Mouse (Mus musculus): ENCODE results near the gene Fbn1. TPM values are rescaled to one million over a fixed set of nuclear protein-coding genes. Genes with fewer than 3 reads are reported as not detected.

The Fbn1 gene
- polyA plus RNA-seq (2014; fragmentation: Nextera tagmentation; extraction: Ambion mirVana), result 14.1 and 15.2 TPM in 2 replicates

DNA sequence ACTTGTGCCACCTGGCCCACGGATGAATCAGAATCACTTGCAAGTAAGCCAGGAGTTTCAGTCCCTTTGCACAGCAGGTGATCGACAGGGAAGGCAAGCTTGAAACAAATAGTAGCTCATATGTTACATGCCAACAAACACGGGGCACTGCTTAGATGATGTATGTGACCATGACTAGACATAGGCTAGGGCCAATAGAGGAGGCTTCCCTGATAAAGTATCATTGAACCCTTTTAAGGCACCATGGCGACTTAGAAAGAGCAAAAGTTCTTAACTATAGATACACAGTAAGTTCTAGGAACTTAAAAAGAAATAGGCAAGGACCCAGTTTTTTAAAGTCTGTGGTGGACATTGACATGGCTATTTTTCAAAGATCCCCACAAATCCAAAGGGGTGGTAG, at the start of gene Fbn1:
Gene Fbn1 (minus strand): TSS at position 101 of the 400 bp plus-strand sequence.
- Histone ChIP-seq H3K27ac (replicated peaks; ENCODE audit: low read depth, low read length) (peak within 1 kb of the TSS; percentile 73; the same call in 1 of the 2 replicates), H3K4me1 (ENCODE audit: control insufficient read depth, insufficient read depth, low read length) (0 out of 2 replicates have a peak, but pooled peaks cover 3% of the 10 kb centered on the region), H3K4me3 (ENCODE audit: low read depth, low read length) (peak within 1 kb of the TSS; percentile 70), H3K9me3 (replicated peaks; ENCODE audit: control insufficient read depth, low read length) (no peaks in the 10 kb centered on the region), H3K27me3 (ENCODE audit: control insufficient read depth, insufficient read depth, low read length) (no peaks in the 10 kb centered on the region), H3K36me3 (replicated peaks; ENCODE audit: control insufficient read depth, insufficient read depth, low read depth, low read length) (no peaks in the 10 kb centered on the region), H3K4me2 (ENCODE audit: low read depth, low read length) (peak within 1 kb of the TSS; percentile 95), H3K9ac (replicated peaks; ENCODE audit: low read length) (peak within 1 kb of the TSS; percentile 85)
- no peak for DNase-seq (ENCODE audit: low spot score)
- no peak for ATAC-seq (replicated peaks; ENCODE audit: insufficient number of reproducible peaks, low FRiP score, low TSS enrichment, low read depth)
- 81% methylated on average over 4 of the region's 4 CpGs for WGBS

- Histone ChIP-seq H3K27me3 (ENCODE audit: control insufficient read depth, insufficient read depth, low read length) (no peaks in the 10 kb centered on the region), H3K36me3 (replicated peaks; ENCODE audit: control insufficient read depth, insufficient read depth, low read depth, low read length) (no peaks in the 10 kb centered on the region)
- 71% methylated on average over 6 of the region's 6 CpGs for WGBS
Observed at GRCm38 (mm10) chr2:125555830-125556229, 48.0 kb upstream of the Fbn1 start.

DNA sequence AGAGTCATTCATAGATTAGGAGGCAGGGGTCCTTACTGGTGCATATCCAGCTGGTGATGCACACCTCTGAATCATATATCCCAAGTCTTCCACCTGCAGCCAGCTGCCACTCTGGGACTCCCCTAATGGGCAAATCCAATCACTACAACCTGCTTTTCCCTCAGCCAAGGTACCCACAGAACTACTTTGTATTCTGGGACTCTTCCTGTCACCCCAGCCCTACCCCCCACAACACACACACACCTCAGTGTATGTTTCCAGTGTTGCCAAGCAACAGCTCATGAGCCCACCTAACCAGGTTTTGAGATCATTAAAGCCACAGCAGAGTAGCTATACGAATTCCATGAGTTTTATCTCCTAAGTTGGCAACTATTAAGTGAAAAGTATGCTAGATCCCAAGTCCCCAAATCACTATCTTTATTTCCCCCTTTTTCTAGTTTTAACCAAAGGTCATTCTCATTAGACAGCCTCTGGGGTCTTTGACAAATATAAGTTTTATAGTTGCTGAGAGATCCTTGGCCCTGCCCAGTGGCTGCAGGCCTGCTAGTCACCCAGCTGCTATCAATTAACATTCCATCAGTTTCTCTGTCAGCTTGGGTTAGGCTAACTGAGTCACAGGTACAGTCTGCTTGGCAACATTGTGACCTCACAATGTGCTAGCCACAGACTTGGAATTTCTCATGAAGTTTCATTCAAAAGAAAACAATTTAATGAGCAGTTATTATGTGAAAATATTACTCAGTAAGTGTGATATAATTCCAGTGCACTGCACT, 41.2 kb upstream of the Fbn1 start:
- 0 out of 2 replicates have a peak, but pooled peaks have one; percentile 48 for ATAC-seq (replicated peaks; ENCODE audit: insufficient number of reproducible peaks, low FRiP score, low TSS enrichment, low read depth)
- peak; percentile 67 for DNase-seq (ENCODE audit: low spot score)

More at GRCm38 (mm10) chr2:125555830-125556229, 48.0 kb upstream of the Fbn1 start:
- peak; percentile 20 for DNase-seq (ENCODE audit: low spot score)
- ATAC-seq (replicated peaks; ENCODE audit: insufficient number of reproducible peaks, low FRiP score, low TSS enrichment, low read depth), result no peak
- Histone ChIP-seq H3K4me3 (ENCODE audit: low read depth, low read length) (no peak overlapping the region), H3K9ac (replicated peaks; ENCODE audit: low read length) (no peak overlapping the region), H3K27ac (replicated peaks; ENCODE audit: low read depth, low read length) (no peak overlapping the region), H3K4me1 (ENCODE audit: control insufficient read depth, insufficient read depth, low read length) (no peaks in the 10 kb centered on the region), H3K9me3 (replicated peaks; ENCODE audit: control insufficient read depth, low read length) (no peaks in the 10 kb centered on the region), H3K4me2 (ENCODE audit: low read depth, low read length) (no peak overlapping the region)

GRCm38 (mm10) chr2:125544986-125545385, 37.2 kb upstream of the Fbn1 start:
- H3K36me3 ChIP-seq (replicated peaks; ENCODE audit: control insufficient read depth, insufficient read depth, low read depth, low read length), result no peaks in the 10 kb centered on the region
- DNase-seq (ENCODE audit: low spot score), result no peak
- no peaks in the 10 kb centered on the region for H3K9me3 ChIP-seq (replicated peaks; ENCODE audit: control insufficient read depth, low read length)
- no peak for ATAC-seq (replicated peaks; ENCODE audit: insufficient number of reproducible peaks, low FRiP score, low TSS enrichment, low read depth)
- no peak overlapping the region for H3K4me3 ChIP-seq (ENCODE audit: low read depth, low read length)
- no peak overlapping the region for H3K9ac ChIP-seq (replicated peaks; ENCODE audit: low read length)
- H3K4me1 ChIP-seq (ENCODE audit: control insufficient read depth, insufficient read depth, low read length), result no peaks in the 10 kb centered on the region
- H3K4me2 ChIP-seq (ENCODE audit: low read depth, low read length), result no peak overlapping the region
- 92% methylated on average over 3 of the region's 3 CpGs for WGBS
- no peak overlapping the region for H3K27ac ChIP-seq (replicated peaks; ENCODE audit: low read depth, low read length)
- no peaks in the 10 kb centered on the region for H3K27me3 ChIP-seq (ENCODE audit: control insufficient read depth, insufficient read depth, low read length)

More for the DNA sequence above, 41.2 kb upstream of the Fbn1 start:
- no peaks in the 10 kb centered on the region for H3K36me3 ChIP-seq (replicated peaks; ENCODE audit: control insufficient read depth, insufficient read depth, low read depth, low read length)
- H3K4me3 ChIP-seq (ENCODE audit: low read depth, low read length), result no peak overlapping the region
- H3K27me3 ChIP-seq (ENCODE audit: control insufficient read depth, insufficient read depth, low read length), result no peaks in the 10 kb centered on the region
- H3K9me3 ChIP-seq (replicated peaks; ENCODE audit: control insufficient read depth, low read length), result no peaks in the 10 kb centered on the region
- H3K4me1 ChIP-seq (ENCODE audit: control insufficient read depth, insufficient read depth, low read length), result no peaks in the 10 kb centered on the region
- H3K27ac ChIP-seq (replicated peaks; ENCODE audit: low read depth, low read length), result no peak overlapping the region
- no peak overlapping the region for H3K9ac ChIP-seq (replicated peaks; ENCODE audit: low read length)
- whole genome bisulfite sequencing, result 39% methylated on average over 1 of the region's 1 CpGs
- no peak overlapping the region for H3K4me2 ChIP-seq (ENCODE audit: low read depth, low read length)

DNA sequence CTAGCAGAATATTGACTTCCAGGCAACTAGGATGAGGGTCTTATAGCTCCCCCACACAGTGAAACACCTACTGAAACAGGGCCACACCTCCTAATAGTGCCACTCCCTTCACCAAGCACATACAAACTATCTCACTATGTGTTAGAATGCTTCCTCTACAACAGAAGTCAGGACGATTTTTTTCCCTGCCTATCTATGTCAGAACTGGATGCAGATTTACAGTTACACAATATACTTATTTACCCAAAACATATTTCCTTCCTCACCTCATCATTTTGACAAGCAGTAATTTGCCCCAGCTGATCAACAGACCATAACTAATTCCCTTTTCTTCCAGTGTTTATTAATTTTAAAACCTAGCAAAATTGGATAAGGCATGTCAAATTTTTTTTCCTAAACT, 35.9 kb upstream of the Fbn1 start:
- 67% methylated on average over 1 of the region's 1 CpGs for WGBS
- H3K9ac ChIP-seq (replicated peaks; ENCODE audit: low read length), result no peak overlapping the region
- H3K4me2 ChIP-seq (ENCODE audit: low read depth, low read length), result no peak overlapping the region
- no peak for DNase-seq (ENCODE audit: low spot score)
- H3K9me3 ChIP-seq (replicated peaks; ENCODE audit: control insufficient read depth, low read length), result no peaks in the 10 kb centered on the region
- no peak overlapping the region for H3K4me3 ChIP-seq (ENCODE audit: low read depth, low read length)
- H3K4me1 ChIP-seq (ENCODE audit: control insufficient read depth, insufficient read depth, low read length), result no peaks in the 10 kb centered on the region
- no peaks in the 10 kb centered on the region for H3K27me3 ChIP-seq (ENCODE audit: control insufficient read depth, insufficient read depth, low read length)
- ATAC-seq (replicated peaks; ENCODE audit: insufficient number of reproducible peaks, low FRiP score, low TSS enrichment, low read depth), result no peak
- no peaks in the 10 kb centered on the region for H3K36me3 ChIP-seq (replicated peaks; ENCODE audit: control insufficient read depth, insufficient read depth, low read depth, low read length)
- H3K27ac ChIP-seq (replicated peaks; ENCODE audit: low read depth, low read length), result no peak overlapping the region

DNA sequence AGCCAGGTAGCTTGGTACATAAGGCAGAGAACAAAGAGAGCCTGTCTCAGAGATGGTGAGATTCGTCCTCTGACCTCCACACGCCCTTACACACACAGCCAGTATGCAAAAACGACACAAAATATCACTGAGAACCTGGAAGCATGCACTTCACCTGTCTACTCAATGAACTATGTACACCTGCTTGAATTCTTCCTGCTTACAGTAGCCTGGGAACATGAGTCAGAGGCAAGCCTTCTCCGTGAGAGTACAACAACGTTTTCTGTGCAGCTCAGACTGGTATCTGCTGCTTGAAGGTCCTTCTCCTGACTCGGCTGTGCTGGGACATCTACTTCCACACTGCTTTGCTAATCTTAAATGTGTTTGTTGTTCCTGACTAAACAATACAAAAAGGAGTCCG, 33.7 kb upstream of the Fbn1 start:
- H3K27ac ChIP-seq (replicated peaks; ENCODE audit: low read depth, low read length), result no peak overlapping the region
- no peaks in the 10 kb centered on the region for H3K36me3 ChIP-seq (replicated peaks; ENCODE audit: control insufficient read depth, insufficient read depth, low read depth, low read length)
- H3K27me3 ChIP-seq (ENCODE audit: control insufficient read depth, insufficient read depth, low read length), result no peaks in the 10 kb centered on the region
- no peak overlapping the region for H3K4me2 ChIP-seq (ENCODE audit: low read depth, low read length)
- H3K9me3 ChIP-seq (replicated peaks; ENCODE audit: control insufficient read depth, low read length), result no peaks in the 10 kb centered on the region
- no peak for DNase-seq (ENCODE audit: low spot score)
- H3K4me3 ChIP-seq (ENCODE audit: low read depth, low read length), result no peak overlapping the region
- H3K9ac ChIP-seq (replicated peaks; ENCODE audit: low read length), result no peak overlapping the region
- H3K4me1 ChIP-seq (ENCODE audit: control insufficient read depth, insufficient read depth, low read length), result no peaks in the 10 kb centered on the region
- no peak for ATAC-seq (replicated peaks; ENCODE audit: insufficient number of reproducible peaks, low FRiP score, low TSS enrichment, low read depth)
- 75% methylated on average over 7 of the region's 7 CpGs for WGBS

DNA sequence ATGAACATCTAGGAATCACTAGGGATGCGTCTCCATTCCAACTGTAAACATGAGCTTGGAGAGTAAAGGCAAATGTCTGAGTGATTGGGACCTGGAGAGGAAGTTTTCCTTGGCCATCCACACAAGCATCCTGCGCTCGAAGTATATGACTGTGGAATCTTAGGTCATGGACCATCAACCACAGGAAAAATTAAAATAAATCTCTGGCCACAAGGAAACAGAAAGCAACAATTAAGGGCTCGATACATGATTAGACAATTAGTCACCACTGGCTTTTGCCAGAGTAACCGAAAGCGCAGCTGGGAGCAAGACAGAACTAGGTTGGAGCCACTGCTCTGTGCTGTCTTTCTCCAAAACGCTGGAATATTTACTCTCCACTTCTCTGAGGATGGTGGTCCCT, 32.8 kb upstream of the Fbn1 start:
- no peak for ATAC-seq (replicated peaks; ENCODE audit: insufficient number of reproducible peaks, low FRiP score, low TSS enrichment, low read depth)
- no peaks in the 10 kb centered on the region for H3K9me3 ChIP-seq (replicated peaks; ENCODE audit: control insufficient read depth, low read length)
- no peak overlapping the region for H3K4me2 ChIP-seq (ENCODE audit: low read depth, low read length)
- no peaks in the 10 kb centered on the region for H3K27me3 ChIP-seq (ENCODE audit: control insufficient read depth, insufficient read depth, low read length)
- no peak overlapping the region for H3K9ac ChIP-seq (replicated peaks; ENCODE audit: low read length)
- DNase-seq (ENCODE audit: low spot score), result no peak
- H3K27ac ChIP-seq (replicated peaks; ENCODE audit: low read depth, low read length), result no peak overlapping the region
- H3K4me1 ChIP-seq (ENCODE audit: control insufficient read depth, insufficient read depth, low read length), result no peaks in the 10 kb centered on the region
- no peaks in the 10 kb centered on the region for H3K36me3 ChIP-seq (replicated peaks; ENCODE audit: control insufficient read depth, insufficient read depth, low read depth, low read length)
- no peak overlapping the region for H3K4me3 ChIP-seq (ENCODE audit: low read depth, low read length)
- 84% methylated on average over 7 of the region's 7 CpGs for WGBS

DNA sequence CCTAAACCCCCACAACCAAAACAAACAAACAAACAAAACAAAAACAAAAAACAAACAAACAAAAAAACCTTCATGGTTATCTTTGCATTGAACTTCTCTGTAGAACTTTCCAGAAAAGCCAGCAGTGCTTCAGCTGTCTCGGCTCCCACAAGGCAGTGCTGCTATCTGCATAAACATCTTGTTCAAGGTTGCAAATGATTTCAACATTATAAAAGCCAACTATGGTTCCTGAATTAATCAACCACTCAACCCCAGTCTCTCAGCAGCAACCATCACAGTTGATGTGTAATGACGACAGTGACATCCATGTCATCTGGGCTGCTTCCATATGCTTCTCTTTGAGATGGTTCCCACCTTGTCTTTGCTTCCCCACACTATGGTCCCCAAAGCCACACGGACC, 31.8 kb upstream of the Fbn1 start:
- WGBS, result 85% methylated on average over 3 of the region's 3 CpGs
- Histone ChIP-seq H3K27me3 (ENCODE audit: control insufficient read depth, insufficient read depth, low read length) (no peaks in the 10 kb centered on the region), H3K27ac (replicated peaks; ENCODE audit: low read depth, low read length) (no peak overlapping the region), H3K36me3 (replicated peaks; ENCODE audit: control insufficient read depth, insufficient read depth, low read depth, low read length) (no peaks in the 10 kb centered on the region), H3K4me1 (ENCODE audit: control insufficient read depth, insufficient read depth, low read length) (no peaks in the 10 kb centered on the region), H3K9ac (replicated peaks; ENCODE audit: low read length) (no peak overlapping the region), H3K9me3 (replicated peaks; ENCODE audit: control insufficient read depth, low read length) (no peaks in the 10 kb centered on the region), H3K4me2 (ENCODE audit: low read depth, low read length) (no peak overlapping the region), H3K4me3 (ENCODE audit: low read depth, low read length) (no peak overlapping the region)
- DNase-seq (ENCODE audit: low spot score), result no peak
- ATAC-seq (replicated peaks; ENCODE audit: insufficient number of reproducible peaks, low FRiP score, low TSS enrichment, low read depth), result no peak
